In the genomic region with DNA sequence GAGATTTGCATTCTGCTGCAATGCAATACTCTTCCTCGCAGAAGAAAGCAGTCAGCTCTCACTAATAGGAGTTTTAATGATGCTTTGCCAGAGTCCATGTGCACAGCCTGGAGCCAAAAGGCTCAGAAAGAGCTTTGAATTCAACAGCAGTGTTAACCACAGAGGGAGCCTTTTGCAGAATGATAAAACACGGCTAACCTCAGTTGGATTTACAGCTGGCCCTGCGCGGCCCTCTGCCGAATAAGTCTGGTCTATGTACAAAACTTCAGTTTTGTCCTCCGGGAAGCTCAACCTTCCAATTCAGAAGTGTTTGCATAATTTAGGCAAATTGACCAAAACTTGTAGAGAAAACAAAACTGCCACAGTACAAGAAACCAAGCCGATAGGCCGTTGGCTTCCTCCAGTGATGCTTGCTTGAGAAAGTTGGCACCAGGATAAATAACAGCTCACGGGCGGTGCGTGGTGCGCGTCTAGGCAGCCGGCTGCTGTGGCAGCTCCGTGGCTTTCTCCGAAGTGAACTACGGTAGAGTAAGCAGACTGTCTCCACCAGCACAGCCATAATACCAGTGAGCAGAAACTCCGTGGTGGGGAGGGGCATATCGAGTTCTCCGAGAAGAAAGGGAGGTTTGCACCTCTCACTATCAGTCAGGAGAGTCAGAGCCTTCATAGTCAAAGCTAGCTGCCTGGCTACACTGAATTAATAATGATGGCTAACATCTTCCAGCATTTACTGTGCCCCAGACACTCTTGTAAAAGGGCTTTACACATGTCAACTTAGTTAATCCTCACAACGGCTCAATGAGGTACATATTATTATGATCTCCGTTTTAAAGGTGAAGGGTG, we compare ENCODE assay signal across 8 mouse cellular contexts. TPM values are rescaled to one million over a fixed set of nuclear protein-coding genes. Genes with fewer than 3 reads are reported as not detected.
DNase-seq lines count a peak whose midpoint lies in the region; ATAC-seq and TF ChIP-seq lines count a peak whose summit lies in the region.

No protein-coding gene starts in this region.

- no peak for DNase-seq in kidney, adult 8-10 months
- peak; percentile 70 for DNase-seq in embryo, embryonic 11 days
- no peak for DNase-seq in heart, postnatal 0 days (ENCODE audit: low spot score)
- DNase-seq in limb, embryonic 11.5 days (ENCODE audit: low spot score), result peak; percentile 72
- peak; percentile 66 for DNase-seq in neural tube, embryonic 11.5 days (ENCODE audit: low spot score)
- DNase-seq in adrenal gland, adult 2 months, result no peak
- DNase-seq in adipocyte (ENCODE audit: low spot score), result no peak

- TF ChIP-seq EP300 in heart, postnatal 0 days (IDR thresholded peaks at IDR 0.05; ENCODE audit: low read depth), result no peak

- no peaks in the 10 kb centered on the region for H3K36me3 ChIP-seq in kidney, embryonic 15.5 days
- no peaks in the 10 kb centered on the region for H3K36me3 ChIP-seq in heart, postnatal 0 days (replicated peaks; ENCODE audit: control insufficient read depth, insufficient read depth, low read length)
- no peaks in the 10 kb centered on the region for H3K36me3 ChIP-seq in limb, embryonic 11.5 days (ENCODE audit: control insufficient read depth, insufficient read depth, low read length)
- no peaks in the 10 kb centered on the region for H3K36me3 ChIP-seq in neural tube, embryonic 11.5 days (ENCODE audit: control insufficient read depth, insufficient read depth, low read length)

- H3K9me3 ChIP-seq in kidney, embryonic 15.5 days (replicated peaks), result no peaks in the 10 kb centered on the region
- no peaks in the 10 kb centered on the region for H3K9me3 ChIP-seq in heart, postnatal 0 days (replicated peaks; ENCODE audit: control insufficient read depth, low read length)
- no peaks in the 10 kb centered on the region for H3K9me3 ChIP-seq in limb, embryonic 11.5 days (ENCODE audit: control insufficient read depth, low read length)
- no peaks in the 10 kb centered on the region for H3K9me3 ChIP-seq in neural tube, embryonic 11.5 days (ENCODE audit: control insufficient read depth, low read length)

- H3K9ac ChIP-seq in kidney, embryonic 15.5 days, result no peak overlapping the region
- no peak overlapping the region for H3K9ac ChIP-seq in heart, postnatal 0 days (replicated peaks; ENCODE audit: low read depth, low read length)
- H3K9ac ChIP-seq in limb, embryonic 11.5 days (ENCODE audit: low read length), result peak overlapping the region; percentile 43
- H3K9ac ChIP-seq in neural tube, embryonic 11.5 days (ENCODE audit: low read length), result peak overlapping the region; percentile 12; the same call in 1 of the 2 replicates

- no peak for TF ChIP-seq CTCF in heart, postnatal 0 days (IDR thresholded peaks at IDR 0.05; ENCODE audit: low read depth)

- WGBS in kidney, embryonic 15.5 days, result 24% methylated on average over 22 of the region's 22 CpGs
- WGBS in heart, postnatal 0 days, result 45% methylated on average over 22 of the region's 22 CpGs
- WGBS in limb, embryonic 11.5 days, result 16% methylated on average over 22 of the region's 22 CpGs
- 17% methylated on average over 22 of the region's 22 CpGs for WGBS in neural tube, embryonic 11.5 days

- H3K4me1 ChIP-seq in kidney, embryonic 15.5 days, result peaks cover 45% of the 10 kb centered on the region
- H3K4me1 ChIP-seq in heart, postnatal 0 days (ENCODE audit: control insufficient read depth, insufficient read depth), result no peaks in the 10 kb centered on the region
- H3K4me1 ChIP-seq in limb, embryonic 11.5 days (ENCODE audit: control insufficient read depth, insufficient read depth, low read length), result peaks cover 35% of the 10 kb centered on the region
- H3K4me1 ChIP-seq in neural tube, embryonic 11.5 days (ENCODE audit: control insufficient read depth, insufficient read depth, low read length), result peaks cover 27% of the 10 kb centered on the region

- peak overlapping the region; percentile 18; the same call in 1 of the 2 replicates for H3K4me3 ChIP-seq in kidney, embryonic 15.5 days (replicated peaks)
- H3K4me3 ChIP-seq in heart, postnatal 0 days (ENCODE audit: low read depth, low read length), result no peak overlapping the region; the same call in 1 of the 2 replicates
- H3K4me3 ChIP-seq in limb, embryonic 11.5 days (ENCODE audit: low read depth, low read length), result no peak overlapping the region; the same call in 1 of the 2 replicates
- H3K4me3 ChIP-seq in neural tube, embryonic 11.5 days (ENCODE audit: low read depth, low read length), result no peak overlapping the region

- peak; percentile 5; the same call in 1 of the 2 replicates for ATAC-seq in kidney, embryonic 15.5 days (replicated peaks; ENCODE audit: low FRiP score)
- ATAC-seq in heart, postnatal 0 days (ENCODE audit: insufficient read depth, low read depth), result no peak
- peak; percentile 44 for ATAC-seq in limb, embryonic 11.5 days (ENCODE audit: insufficient number of reproducible peaks, low FRiP score, low TSS enrichment, low read depth)
- ATAC-seq in neural tube, embryonic 11.5 days (ENCODE audit: insufficient read depth, low FRiP score, low TSS enrichment), result peak; percentile 33

- H3K4me2 ChIP-seq in kidney, embryonic 15.5 days, result peak overlapping the region; percentile 51
- peak overlapping the region; percentile 38 for H3K4me2 ChIP-seq in heart, postnatal 0 days (ENCODE audit: low read depth, low read length)
- peak overlapping the region; percentile 34 for H3K4me2 ChIP-seq in limb, embryonic 11.5 days (ENCODE audit: low read depth, severe bottlenecking)
- H3K4me2 ChIP-seq in neural tube, embryonic 11.5 days (ENCODE audit: low read depth), result peak overlapping the region; percentile 26

- no peaks in the 10 kb centered on the region for H3K27me3 ChIP-seq in kidney, embryonic 15.5 days
- H3K27me3 ChIP-seq in heart, postnatal 0 days (ENCODE audit: control insufficient read depth, insufficient read depth, low read length), result no peaks in the 10 kb centered on the region
- H3K27me3 ChIP-seq in limb, embryonic 11.5 days (ENCODE audit: control insufficient read depth, insufficient read depth, low read length), result no peaks in the 10 kb centered on the region
- no peaks in the 10 kb centered on the region for H3K27me3 ChIP-seq in neural tube, embryonic 11.5 days (ENCODE audit: control insufficient read depth, insufficient read depth, low read length)

- 0 out of 2 replicates have a peak overlapping the region, but pooled peaks have one; percentile 27 for H3K27ac ChIP-seq in kidney, embryonic 15.5 days
- no peak overlapping the region for H3K27ac ChIP-seq in heart, postnatal 0 days (ENCODE audit: low read depth)
- peak overlapping the region; percentile 87 for H3K27ac ChIP-seq in limb, embryonic 11.5 days (replicated peaks; ENCODE audit: low read depth, low read length)
- peak overlapping the region; percentile 89 for H3K27ac ChIP-seq in neural tube, embryonic 11.5 days (ENCODE audit: low read depth, low read length)

RNA-seq across cellular contexts. Expression of gene Asb4, which starts 3.2 kb away (rescaled TPM):
- polyA plus RNA-seq in kidney, embryonic 15.5 days (2015; fragmentation: Nextera tagmentation; extraction: Ambion mirVana), result 25.4 and 27.6 TPM in 2 replicates
- total RNA-seq in heart, postnatal 0 days (2014; rRNA removed; ENCODE audit: low replicate concordance), result 6.5 and 9.0 TPM in 2 replicates
- 10.6 and 12.9 TPM in 2 replicates for polyA plus RNA-seq in heart, postnatal 0 days (2015; fragmentation: Nextera tagmentation; extraction: Ambion mirVana)
- polyA plus RNA-seq in limb, embryonic 11.5 days (2014; fragmentation: Nextera tagmentation; extraction: Ambion mirVana), result 366 and 372 TPM in 2 replicates
- 41.0 and 49.8 TPM in 2 replicates for polyA plus RNA-seq in neural tube, embryonic 11.5 days (2014; fragmentation: Nextera tagmentation; extraction: Ambion mirVana)
- 1 to 10 TPM; 1.6 to 2.4 TPM for total RNA-seq in adrenal gland, adult 2 months (2021)
- polyA plus RNA-seq in adrenal gland, adult 2 months (2012; rRNA removed), result 0.68 and 1.8 TPM in 2 replicates

Comparison
In these comparisons a context has a peak if more than half of its experiments do, and no peak if none do; other contexts are left out.
1. H3K9ac ChIP-seq: peak in limb, embryonic 11.5 days (single experiment) and neural tube, embryonic 11.5 days (single experiment); none in kidney, embryonic 15.5 days (single experiment) and heart, postnatal 0 days (single experiment).
2. DNase-seq: peak in embryo, embryonic 11 days (single experiment), limb, embryonic 11.5 days (single experiment) and neural tube, embryonic 11.5 days (single experiment); none in kidney, adult 8-10 months (0 of 2), heart, postnatal 0 days (single experiment), adrenal gland, adult 2 months (single experiment) and adipocyte (single experiment).
3. Peak in every context shown above with its lines, with median percentiles within 50 percentile points of each other: H3K4me2 ChIP-seq.